Mouse (Mus musculus) hindbrain, embryonic 11.5 days (tissue): Measurements from ENCODE around the gene Calcr. TPM values are rescaled to one million over a fixed set of nuclear protein-coding genes. Genes with fewer than 3 reads are reported as not detected.

Source experiments
- microRNA counts: library from miRNA; unstranded; fragments of <30 nt; microRNA quantifications from one replicate; lab custom pipeline; 2015
- polyA plus RNA-seq: library from polyadenylated mRNA; unstranded; fragments of >200 nt; fragmentation: Nextera tagmentation; extraction: Ambion mirVana; gene quantifications from 2 replicates; pipeline ENCODE4 v1.2.1, GENCODE M21; 2014

Gene Calcr
- polyA plus RNA-seq, 1 experiment from 2014 or later: 0.88 TPM

MicroRNA genes within 50 kb of the gene (microRNA counts, 519-probe panel; counts per million panel counts)
- microRNA mmu-miR-489 (lab: Ali Mortazavi, UCI) (not detected), microRNA mmu-miR-653 (lab: Ali Mortazavi, UCI) (not detected)

Other genes with a start within 250 kb of the Calcr start
- 0.97 and 1.1 TPM in 2 replicates for gene Tfpi2, start 224.2 kb upstream of the Calcr start, polyA plus RNA-seq
- not detected in 2 replicates for gene Gngt1, start 229.1 kb upstream of the Calcr start, polyA plus RNA-seq
- gene Gng11, start 239.2 kb upstream of the Calcr start, polyA plus RNA-seq: 44.1 and 48.1 TPM in 2 replicates